Mouse (Mus musculus): ENCODE results near the gene Cipc. TPM values are rescaled to one million over a fixed set of nuclear protein-coding genes. Genes with fewer than 3 reads are reported as not detected.

Gene Cipc
- polyA plus RNA-seq, 1 experiment from 2014 or later: 31.9 TPM

DNA sequence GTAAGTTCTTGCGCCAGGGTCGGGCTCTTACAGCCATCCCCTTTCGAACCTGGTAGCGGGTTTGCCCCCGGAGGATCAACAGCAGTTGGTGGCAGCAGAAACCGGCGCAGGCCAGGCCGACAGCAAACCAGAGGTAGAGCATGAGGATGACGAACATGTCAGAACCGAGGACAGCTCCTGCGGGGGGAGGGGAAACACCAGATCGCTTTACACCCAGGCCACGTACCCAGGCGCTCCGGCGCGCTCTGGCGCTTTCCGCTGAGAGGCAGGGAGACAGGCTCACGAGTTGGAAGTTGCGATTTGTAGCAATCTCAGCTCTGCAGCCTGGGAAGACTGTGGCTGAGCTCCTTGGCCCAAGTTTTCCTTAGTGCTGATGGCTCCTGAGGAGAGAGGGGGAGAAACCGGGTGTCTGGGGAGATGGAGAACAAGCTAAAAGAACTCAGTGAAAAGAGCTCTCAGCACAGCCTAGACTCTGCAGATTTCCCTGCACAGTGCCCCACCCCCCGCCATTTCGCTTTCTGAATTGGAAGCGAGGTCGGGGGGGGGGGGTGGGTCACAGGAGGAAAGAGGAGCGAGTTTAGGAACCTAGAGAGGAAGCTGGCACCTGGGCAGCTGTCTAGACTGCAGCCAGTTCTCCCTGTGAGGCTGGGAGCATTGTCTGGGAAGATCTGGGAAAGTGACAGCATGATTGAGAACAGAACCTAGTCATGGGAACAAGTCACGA lies 36.8 kb downstream of the Cipc start:
- Histone ChIP-seq H3K27me3 (peaks cover 64% of the 10 kb centered on the region), H3K36me3 (no peaks in the 10 kb centered on the region), H3K9me3 (no peaks in the 10 kb centered on the region), H3K4me1 (no peaks in the 10 kb centered on the region), H3K4me2 (replicated peaks) (peak overlapping the region; percentile 30; the same call in 1 of the 2 replicates), H3K27ac (no peak overlapping the region), H3K9ac (no peak overlapping the region), H3K4me3 (no peak overlapping the region)
- WGBS: 2% methylated on average over 25 of the region's 28 CpGs
- ATAC-seq (ENCODE audit: insufficient number of reproducible peaks, insufficient read depth, low FRiP score, low TSS enrichment): peak; percentile 56; the same call in 1 of the 2 replicates

DNA sequence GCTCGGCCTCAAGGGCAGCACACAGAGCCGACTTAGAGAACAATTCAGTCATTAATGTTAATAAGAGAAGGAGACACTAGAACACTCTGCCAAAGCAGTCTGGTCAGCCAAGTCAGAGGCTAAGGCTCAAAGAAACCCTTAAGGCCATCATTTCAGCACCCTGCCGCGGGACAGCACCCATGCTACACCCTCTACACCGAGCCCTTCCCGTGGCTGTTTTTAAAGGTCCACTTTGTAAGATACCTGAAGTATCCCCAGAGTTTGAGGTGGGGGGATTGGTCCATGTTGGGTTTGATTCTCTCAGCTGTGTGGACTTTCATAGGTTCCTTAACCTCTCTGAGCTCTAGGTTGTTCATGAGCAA lies 37.3 kb downstream of the Cipc start:
- WGBS: 8% methylated on average over 6 of the region's 6 CpGs

DNA sequence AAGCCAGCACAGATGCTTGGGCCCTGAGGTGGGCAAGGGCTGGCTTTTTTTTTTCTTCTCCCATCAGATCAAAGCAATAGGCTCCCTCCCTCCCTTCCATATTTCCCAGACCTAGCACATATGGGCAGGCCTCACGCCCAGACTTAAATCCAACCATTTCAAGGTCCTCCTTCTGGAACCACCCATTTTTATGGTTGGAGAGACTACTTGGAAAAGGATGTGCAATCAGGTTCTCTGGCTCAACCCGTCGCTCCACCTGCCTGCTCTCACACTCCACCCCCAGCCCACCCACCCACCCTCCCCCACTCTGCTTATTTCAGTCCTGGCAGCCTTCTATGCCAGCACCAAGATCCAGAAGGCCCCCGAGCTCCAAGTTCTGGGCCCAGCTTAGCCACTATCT lies 39.7 kb downstream of the Cipc start:
- no peak overlapping the region for H3K9ac ChIP-seq
- peaks cover 77% of the 10 kb centered on the region for H3K27me3 ChIP-seq
- no peak for ATAC-seq (ENCODE audit: insufficient number of reproducible peaks, insufficient read depth, low FRiP score, low TSS enrichment)
- no peaks in the 10 kb centered on the region for H3K36me3 ChIP-seq
- H3K4me1 ChIP-seq: peaks cover 12% of the 10 kb centered on the region; the same call in 1 of the 2 replicates
- H3K4me2 ChIP-seq (replicated peaks): no peak overlapping the region
- H3K27ac ChIP-seq: no peak overlapping the region
- H3K4me3 ChIP-seq: no peak overlapping the region
- H3K9me3 ChIP-seq: no peaks in the 10 kb centered on the region
- 70% methylated on average over 4 of the region's 4 CpGs for WGBS

More for the DNA sequence above, 37.3 kb downstream of the Cipc start:
- no peaks in the 10 kb centered on the region for H3K4me1 ChIP-seq
- no peak overlapping the region for H3K27ac ChIP-seq
- H3K36me3 ChIP-seq: no peaks in the 10 kb centered on the region
- H3K9me3 ChIP-seq: no peaks in the 10 kb centered on the region
- peaks cover 65% of the 10 kb centered on the region for H3K27me3 ChIP-seq
- H3K4me3 ChIP-seq: no peak overlapping the region
- H3K9ac ChIP-seq: no peak overlapping the region
- H3K4me2 ChIP-seq (replicated peaks): no peak overlapping the region
- no peak for ATAC-seq (ENCODE audit: insufficient number of reproducible peaks, insufficient read depth, low FRiP score, low TSS enrichment)

DNA sequence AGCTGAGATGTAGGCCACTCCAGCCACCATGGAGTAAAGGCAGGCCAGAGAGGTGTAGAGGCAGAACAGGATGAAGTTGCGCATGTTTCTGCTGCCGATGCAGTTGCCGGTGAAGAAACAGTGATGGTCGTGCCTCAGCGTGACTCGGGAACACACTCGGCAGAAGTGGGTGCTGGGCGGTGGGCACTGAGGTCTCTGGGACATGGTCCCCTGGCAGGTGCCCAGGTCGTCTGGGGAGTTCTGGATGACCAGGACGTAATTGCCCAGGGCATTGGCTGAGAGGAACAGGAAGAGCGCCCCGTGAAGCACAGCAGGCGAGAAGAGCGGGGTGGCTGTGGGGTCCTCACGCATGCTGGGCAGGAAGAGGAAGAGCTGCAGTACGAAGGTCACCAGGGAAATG lies 41.4 kb downstream of the Cipc start:
- no peak for ATAC-seq (ENCODE audit: insufficient number of reproducible peaks, insufficient read depth, low FRiP score, low TSS enrichment)
- 46% methylated on average over 16 of the region's 16 CpGs for WGBS
- H3K4me2 ChIP-seq (replicated peaks): no peak overlapping the region
- no peak overlapping the region for H3K4me3 ChIP-seq
- peaks cover 12% of the 10 kb centered on the region; the same call in 1 of the 2 replicates for H3K4me1 ChIP-seq
- H3K27me3 ChIP-seq: peaks cover 78% of the 10 kb centered on the region
- H3K27ac ChIP-seq: no peak overlapping the region
- H3K9me3 ChIP-seq: no peaks in the 10 kb centered on the region
- no peak overlapping the region for H3K9ac ChIP-seq
- H3K36me3 ChIP-seq: no peaks in the 10 kb centered on the region

DNA sequence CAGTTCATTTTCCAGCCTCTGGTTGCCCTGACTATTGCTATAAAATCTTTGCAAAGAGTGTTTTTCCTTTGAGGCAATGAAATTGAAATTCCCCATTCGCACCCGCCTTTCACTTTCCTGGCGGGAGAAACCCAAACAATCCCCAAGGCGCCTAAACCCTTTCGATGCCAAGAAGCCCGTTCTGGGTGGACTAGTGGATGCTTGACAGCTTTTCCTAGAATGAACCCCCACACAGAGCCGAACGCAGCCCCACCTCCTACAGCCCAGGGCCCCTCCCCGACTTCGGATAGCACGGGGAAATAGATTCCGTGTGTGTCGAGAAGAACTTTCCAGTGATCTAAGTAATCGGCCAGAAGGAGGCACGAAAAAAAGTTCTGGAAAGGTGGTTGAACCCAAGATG lies 42.5 kb downstream of the Cipc start:
- H3K9ac ChIP-seq: no peak overlapping the region
- peaks cover 67% of the 10 kb centered on the region for H3K27me3 ChIP-seq
- H3K4me2 ChIP-seq (replicated peaks): no peak overlapping the region
- WGBS: 7% methylated on average over 15 of the region's 15 CpGs
- H3K27ac ChIP-seq: no peak overlapping the region
- no peaks in the 10 kb centered on the region for H3K36me3 ChIP-seq
- H3K9me3 ChIP-seq: no peaks in the 10 kb centered on the region
- peaks cover 12% of the 10 kb centered on the region; the same call in 1 of the 2 replicates for H3K4me1 ChIP-seq
- ATAC-seq (ENCODE audit: insufficient number of reproducible peaks, insufficient read depth, low FRiP score, low TSS enrichment): no peak
- H3K4me3 ChIP-seq: no peak overlapping the region

DNA sequence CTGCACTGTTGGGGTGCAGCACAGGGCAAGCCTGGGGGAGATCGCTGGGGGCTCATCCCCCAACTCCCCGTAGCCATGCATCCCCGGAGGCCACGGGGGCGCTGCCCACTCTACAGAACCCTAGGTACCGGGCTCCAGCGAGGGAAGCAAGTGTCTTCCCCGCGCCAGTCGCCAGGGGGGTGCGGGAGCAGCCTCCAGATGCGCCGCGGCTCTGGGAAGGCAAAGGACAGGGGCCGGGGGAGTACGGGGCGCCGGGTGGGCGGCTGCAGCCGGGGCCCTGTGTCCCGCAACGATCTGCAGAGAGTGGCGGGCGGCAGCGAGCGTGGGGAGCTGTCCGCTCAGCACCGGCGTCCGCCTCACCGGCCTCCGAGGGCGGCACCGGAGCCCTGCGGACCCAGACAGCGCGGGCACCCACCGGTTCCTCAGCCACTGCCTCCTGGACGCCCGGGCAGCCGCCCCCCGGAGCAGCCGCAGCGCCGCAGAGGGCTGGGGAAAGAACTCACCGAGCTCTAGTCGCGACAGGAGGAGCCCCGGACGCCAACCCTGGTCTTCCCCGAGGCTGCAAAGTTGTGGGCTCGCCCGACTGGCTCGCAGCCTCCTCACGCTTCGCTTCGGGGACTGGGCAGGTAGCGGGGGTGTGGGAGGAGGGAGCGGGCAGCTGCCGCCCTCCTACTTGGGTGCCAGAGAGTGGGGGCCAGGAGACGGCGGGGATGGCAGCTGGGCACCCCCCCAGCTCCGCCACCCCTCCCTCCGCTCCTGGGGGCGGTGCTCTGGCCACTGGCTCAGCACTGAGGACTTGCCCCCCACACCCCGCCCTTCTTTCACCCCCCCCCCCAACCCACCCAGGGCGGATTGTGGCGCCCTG lies 43.3 kb downstream of the Cipc start, which contains the start of gene Zdhhc22:
Gene Zdhhc22 (minus strand): TSS at position 541 of the 865 bp plus-strand sequence.
- Histone ChIP-seq H3K27me3 (peaks cover 66% of the 10 kb centered on the region), H3K27ac (no peak within 1 kb of the TSS), H3K9me3 (no peaks in the 10 kb centered on the region), H3K9ac (no peak within 1 kb of the TSS; the same call in 1 of the 2 replicates), H3K4me1 (peaks cover 12% of the 10 kb centered on the region; the same call in 1 of the 2 replicates), H3K4me3 (peak within 1 kb of the TSS; percentile 27), H3K36me3 (no peaks in the 10 kb centered on the region), H3K4me2 (replicated peaks) (peak within 1 kb of the TSS; percentile 50)
- WGBS: 1% methylated on average over 61 of the region's 68 CpGs
- ATAC-seq (ENCODE audit: insufficient number of reproducible peaks, insufficient read depth, low FRiP score, low TSS enrichment): peak; percentile 50

DNA sequence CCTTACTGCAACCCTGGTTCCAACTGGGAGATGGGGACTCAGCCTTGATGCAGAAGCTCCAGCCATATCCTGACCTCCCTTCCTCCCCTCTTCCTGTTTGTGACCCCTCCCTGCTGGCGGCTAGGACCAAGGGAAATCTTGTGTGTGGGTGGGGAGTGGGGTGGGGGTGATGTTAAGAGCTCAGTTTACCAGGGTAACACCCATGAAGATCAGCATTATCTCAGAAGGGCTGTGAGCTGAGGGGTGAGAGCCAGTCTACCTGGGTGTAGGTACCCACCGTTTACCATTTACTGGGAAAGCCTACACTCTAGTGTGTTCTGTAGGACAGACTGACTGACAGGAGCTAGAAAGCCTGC lies 43.9 kb downstream of the Cipc start:
- Histone ChIP-seq H3K36me3 (no peaks in the 10 kb centered on the region), H3K27me3 (peaks cover 66% of the 10 kb centered on the region), H3K9ac (no peak overlapping the region)

DNA sequence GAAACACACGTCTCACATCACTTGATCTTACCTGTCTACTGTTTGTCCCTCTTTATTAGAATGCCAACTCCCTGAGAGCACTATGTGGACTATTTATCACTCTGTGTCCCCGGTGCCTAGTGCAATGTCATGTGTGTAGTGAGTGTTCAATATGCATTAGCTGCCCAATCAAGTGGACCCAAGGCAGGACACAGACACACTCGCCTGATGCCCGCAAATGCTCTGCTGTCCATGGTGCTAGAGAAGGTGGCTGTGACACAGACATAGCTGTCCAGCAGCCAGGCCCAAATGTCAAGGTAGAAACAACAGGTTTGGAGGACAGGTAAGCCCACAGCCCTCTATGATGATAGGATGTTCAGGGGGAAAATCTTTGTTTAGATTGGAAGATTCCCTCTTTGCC lies 47.3 kb downstream of the Cipc start:
- WGBS: 36% methylated on average over 4 of the region's 4 CpGs
- Histone ChIP-seq H3K36me3 (no peaks in the 10 kb centered on the region), H3K27me3 (peaks cover 35% of the 10 kb centered on the region), H3K9me3 (no peaks in the 10 kb centered on the region; the same call in 1 of the 2 replicates), H3K4me2 (replicated peaks) (no peak overlapping the region), H3K27ac (no peak overlapping the region), H3K4me1 (peaks cover 12% of the 10 kb centered on the region; the same call in 1 of the 2 replicates), H3K9ac (no peak overlapping the region), H3K4me3 (no peak overlapping the region)
- no peak; the same call in 1 of the 2 replicates for ATAC-seq (ENCODE audit: insufficient number of reproducible peaks, insufficient read depth, low FRiP score, low TSS enrichment)

More for the DNA sequence above, 43.9 kb downstream of the Cipc start:
- peak overlapping the region; percentile 50 for H3K4me2 ChIP-seq (replicated peaks)
- no peak overlapping the region for H3K27ac ChIP-seq
- no peak for ATAC-seq (ENCODE audit: insufficient number of reproducible peaks, insufficient read depth, low FRiP score, low TSS enrichment)
- 38% methylated on average over 2 of the region's 2 CpGs for WGBS
- no peaks in the 10 kb centered on the region for H3K9me3 ChIP-seq
- H3K4me3 ChIP-seq: no peak overlapping the region; the same call in 1 of the 2 replicates
- H3K4me1 ChIP-seq: peaks cover 12% of the 10 kb centered on the region; the same call in 1 of the 2 replicates

DNA sequence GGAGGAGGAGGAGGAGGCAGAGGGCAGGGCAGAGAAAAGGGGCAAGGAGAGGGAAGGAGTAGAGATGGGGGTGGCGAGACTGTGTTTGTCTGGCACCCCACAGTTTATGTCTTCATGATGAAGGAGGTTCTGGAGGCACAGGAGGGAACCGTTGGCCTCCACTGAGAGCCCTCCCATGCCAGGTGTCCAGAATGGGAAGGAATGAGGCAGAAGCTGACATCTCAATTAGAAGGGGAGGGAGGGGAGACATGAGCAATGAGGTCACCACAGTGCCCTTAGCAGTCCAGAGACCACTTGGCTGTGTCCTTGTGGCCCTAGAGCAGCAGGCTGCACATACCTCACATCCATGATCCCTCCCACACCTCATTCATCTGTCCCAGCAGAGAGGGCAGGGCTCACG lies 47.9 kb downstream of the Cipc start:
- Histone ChIP-seq H3K36me3 (no peaks in the 10 kb centered on the region), H3K9ac (no peak overlapping the region), H3K27me3 (peaks cover 29% of the 10 kb centered on the region), H3K9me3 (no peaks in the 10 kb centered on the region; the same call in 1 of the 2 replicates), H3K4me1 (peaks cover 8% of the 10 kb centered on the region; the same call in 1 of the 2 replicates), H3K4me2 (replicated peaks) (no peak overlapping the region), H3K4me3 (no peak overlapping the region), H3K27ac (no peak overlapping the region)
- ATAC-seq (ENCODE audit: insufficient number of reproducible peaks, insufficient read depth, low FRiP score, low TSS enrichment): no peak
- 60% methylated on average over 3 of the region's 3 CpGs for WGBS

DNA sequence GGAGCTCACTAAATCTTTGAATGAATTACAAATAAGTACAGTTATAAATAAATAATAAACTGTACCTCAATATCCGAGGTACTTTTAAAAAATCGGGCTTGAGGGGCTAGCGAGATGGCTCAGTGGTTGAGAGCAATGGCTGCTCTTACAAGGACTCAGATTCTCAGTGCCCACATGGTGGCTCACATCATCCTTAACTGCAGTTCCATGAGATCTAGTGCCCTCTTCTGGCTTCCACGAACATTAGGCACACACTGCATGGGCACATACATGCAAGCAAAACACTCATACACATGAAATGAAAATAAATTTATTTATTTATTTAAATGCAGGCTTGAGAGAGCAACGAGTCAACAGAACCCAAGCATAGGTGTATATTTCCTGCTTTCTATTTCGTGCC lies 49.1 kb downstream of the Cipc start:
- no peak overlapping the region for H3K9ac ChIP-seq
- H3K27ac ChIP-seq: no peak overlapping the region
- H3K36me3 ChIP-seq: no peaks in the 10 kb centered on the region
- no peak overlapping the region for H3K4me3 ChIP-seq
- no peaks in the 10 kb centered on the region; the same call in 1 of the 2 replicates for H3K9me3 ChIP-seq
- ATAC-seq (ENCODE audit: insufficient number of reproducible peaks, insufficient read depth, low FRiP score, low TSS enrichment): no peak
- WGBS: 73% methylated on average over 6 of the region's 6 CpGs
- H3K4me2 ChIP-seq (replicated peaks): no peak overlapping the region
- peaks cover 5% of the 10 kb centered on the region; the same call in 1 of the 2 replicates for H3K4me1 ChIP-seq
- H3K27me3 ChIP-seq: peaks cover 17% of the 10 kb centered on the region

DNA sequence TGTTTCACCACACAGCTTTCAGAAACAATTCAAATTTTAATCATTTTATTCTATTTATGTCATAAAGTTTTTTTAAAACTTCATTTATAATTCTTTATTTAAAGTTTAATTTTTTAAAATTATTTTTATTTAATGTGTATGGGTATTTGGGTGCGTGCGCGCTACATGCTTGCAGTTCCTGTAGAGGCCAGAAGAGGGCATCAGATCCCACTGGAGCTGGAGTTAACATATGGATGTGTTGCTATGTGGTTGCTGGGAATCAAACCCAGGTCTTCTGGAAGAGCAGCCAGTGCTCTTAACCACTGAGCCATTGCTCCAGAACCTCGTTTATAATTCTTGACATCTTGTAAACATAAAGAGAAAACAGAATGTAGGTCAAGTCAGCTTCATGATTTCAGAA lies 51.9 kb downstream of the Cipc start:
- no peak overlapping the region for H3K27ac ChIP-seq
- no peaks in the 10 kb centered on the region for H3K36me3 ChIP-seq
- H3K4me3 ChIP-seq: no peak overlapping the region
- no peak for ATAC-seq (ENCODE audit: insufficient number of reproducible peaks, insufficient read depth, low FRiP score, low TSS enrichment)
- peaks cover 5% of the 10 kb centered on the region; the same call in 1 of the 2 replicates for H3K4me1 ChIP-seq
- WGBS: 84% methylated on average over 4 of the region's 4 CpGs
- no peaks in the 10 kb centered on the region for H3K27me3 ChIP-seq
- no peaks in the 10 kb centered on the region; the same call in 1 of the 2 replicates for H3K9me3 ChIP-seq
- no peak overlapping the region for H3K4me2 ChIP-seq (replicated peaks)
- no peak overlapping the region for H3K9ac ChIP-seq
